Mouse (Mus musculus) natural killer cell, adult 2 months (primary cell): ENCODE data around the gene 1110002E22Rik.

Experiments used
- DNase-seq, 2 experiments: peaks; one replicate each; pipeline ENCODE4 v3.0.0; 2022; ENCODE audit warnings: low spot score in 2 of 2

The 1110002E22Rik gene

GRCm38 (mm10) chr3:138063731-138064329 lies 1.0 kb upstream of the 1110002E22Rik start:
- DNase-seq = no peak

DNA sequence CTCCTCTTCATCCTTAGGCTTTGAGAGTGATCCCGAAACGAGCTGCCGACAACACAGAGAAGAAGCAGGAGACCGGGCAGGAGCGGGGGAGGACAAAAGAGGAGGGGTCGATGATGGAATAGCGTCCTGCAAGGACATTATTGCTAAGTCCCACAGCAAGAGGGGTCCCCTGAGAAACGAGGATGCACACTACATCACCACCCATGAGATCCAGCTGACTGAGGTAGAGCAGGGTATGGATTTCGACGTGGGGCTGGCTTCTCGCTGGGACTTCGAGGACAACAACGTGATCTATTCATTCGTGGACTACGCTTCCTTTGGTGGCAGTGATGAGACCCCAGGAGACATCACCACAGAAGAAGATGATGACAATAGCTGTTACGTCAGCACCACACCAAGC lies 1.1 kb downstream of the 1110002E22Rik start:
- DNase-seq = no peak

DNA sequence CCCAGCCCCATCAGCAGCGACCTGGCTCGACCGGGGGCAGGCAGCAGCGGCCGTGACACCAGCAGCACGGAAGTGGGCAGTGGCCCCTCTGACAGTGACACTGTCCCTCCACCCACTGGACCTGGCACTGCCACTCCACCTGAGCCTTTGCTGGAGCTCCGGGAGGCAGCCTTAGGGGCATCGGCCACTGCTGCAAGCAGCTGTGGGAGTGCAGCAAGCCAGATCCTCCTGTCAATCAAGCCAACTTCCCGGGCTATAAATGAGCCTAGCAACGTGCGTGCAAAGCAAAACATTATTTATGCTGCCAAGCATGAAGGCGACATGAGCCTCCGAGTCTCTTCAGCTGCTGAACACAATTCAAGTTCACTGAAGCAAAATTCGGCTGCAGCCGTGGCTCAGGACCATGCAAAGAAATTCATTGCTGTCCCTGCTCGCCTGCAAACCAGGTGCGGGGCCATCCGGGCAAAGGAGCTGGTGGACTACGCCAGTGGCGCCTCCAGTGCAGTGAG lies 1.6 kb downstream of the 1110002E22Rik start:
- DNase-seq = no peak

DNA sequence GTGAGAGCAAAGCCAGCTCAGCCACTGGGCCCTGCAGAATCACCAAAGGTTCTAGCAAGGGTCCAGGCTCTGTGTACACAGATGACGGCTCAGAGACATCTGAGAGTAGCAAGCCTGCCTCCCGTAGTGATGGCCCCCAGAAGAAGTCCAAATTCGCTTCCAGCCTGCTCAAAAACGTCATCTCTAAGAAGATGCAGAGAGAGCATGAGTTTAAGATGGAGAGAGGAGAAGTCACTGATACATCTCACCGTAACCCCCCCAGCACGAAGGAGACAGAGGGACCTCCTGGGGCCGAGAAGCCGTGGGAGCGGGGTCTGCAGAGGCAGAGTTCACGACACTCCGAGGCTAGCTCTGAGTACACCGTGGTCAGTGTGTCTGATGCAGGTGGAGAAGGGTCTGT lies 2.4 kb downstream of the 1110002E22Rik start, which contains the start of gene Gm5105:
Gene Gm5105, minus strand, starts transcription at position 101 of the 400 bp plus-strand sequence.
- DNase-seq = no peak

- DNase-seq = no peak
Measured at GRCm38 (mm10) chr3:138068103-138068502, 3.3 kb downstream of the 1110002E22Rik start.

- DNase-seq = no peak
Measured at GRCm38 (mm10) chr3:138069756-138070511, 5.1 kb downstream of the 1110002E22Rik start.

DNA sequence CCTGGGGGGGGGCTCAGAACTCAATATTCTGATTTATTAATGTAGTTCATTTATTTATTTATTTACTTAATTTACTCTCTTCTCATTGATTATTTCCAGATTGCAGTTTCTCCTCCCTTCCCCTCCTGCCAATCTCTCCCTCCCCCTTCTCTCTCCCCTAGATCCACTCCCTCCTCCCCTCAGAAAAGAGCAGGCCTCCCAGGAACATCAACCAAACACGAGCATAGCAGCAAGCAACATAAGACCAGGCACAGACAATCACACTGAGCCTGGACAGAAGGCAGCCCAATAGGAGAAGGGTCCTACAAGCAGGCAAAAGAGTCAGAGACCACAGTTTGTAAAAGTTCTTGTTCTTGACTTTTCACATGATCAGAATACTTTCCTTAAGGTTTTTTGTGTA lies 6.2 kb downstream of the 1110002E22Rik start:
- DNase-seq = no peak

GRCm38 (mm10) chr3:138071476-138072073 lies 6.7 kb downstream of the 1110002E22Rik start:
- no peak for DNase-seq

GRCm38 (mm10) chr3:138074214-138074613 lies 9.4 kb downstream of the 1110002E22Rik start:
- no peak for DNase-seq

GRCm38 (mm10) chr3:138075209-138075608 lies 10.4 kb downstream of the 1110002E22Rik start:
- no peak for DNase-seq

DNA sequence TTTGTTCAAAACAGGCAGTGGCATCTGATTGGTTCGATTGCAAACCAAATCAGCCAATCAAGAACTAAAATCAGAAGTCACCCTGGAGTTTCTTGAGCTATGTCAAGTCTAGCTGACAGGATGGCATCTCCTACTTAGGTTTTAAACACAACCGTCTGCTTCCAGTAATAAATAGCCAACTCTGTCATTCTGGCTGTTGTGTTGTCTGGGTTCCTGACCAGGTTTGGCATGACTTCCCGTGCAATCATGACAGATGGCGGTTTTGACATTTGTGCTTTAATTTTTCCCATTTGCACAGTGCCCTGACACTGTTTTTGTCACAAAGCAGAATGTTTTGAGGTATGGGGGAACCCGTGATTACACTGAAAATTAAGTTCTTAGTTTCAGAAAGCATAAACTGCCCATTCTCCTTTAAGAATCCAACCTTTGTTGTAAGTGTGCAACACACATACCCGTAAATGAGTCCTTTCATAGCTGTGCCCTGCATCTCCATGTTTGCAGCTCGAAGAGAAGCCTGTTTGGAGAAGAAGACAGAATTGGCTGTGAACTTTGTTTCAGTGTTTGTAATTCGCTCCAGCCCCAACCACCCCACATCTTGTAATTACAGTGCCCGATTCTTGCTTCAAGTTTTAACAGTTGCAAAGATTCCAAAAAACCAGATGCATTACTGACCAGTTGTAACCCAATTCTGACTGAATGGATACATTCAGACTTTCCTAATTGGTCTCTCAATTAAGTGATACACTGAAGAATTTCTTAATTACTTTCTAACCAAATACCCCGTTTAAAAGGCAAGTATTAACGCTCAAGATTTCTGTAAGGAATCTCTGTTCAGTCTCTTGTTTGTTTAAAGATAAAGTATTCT lies 12.9 kb downstream of the 1110002E22Rik start:
- no peak for DNase-seq

DNA sequence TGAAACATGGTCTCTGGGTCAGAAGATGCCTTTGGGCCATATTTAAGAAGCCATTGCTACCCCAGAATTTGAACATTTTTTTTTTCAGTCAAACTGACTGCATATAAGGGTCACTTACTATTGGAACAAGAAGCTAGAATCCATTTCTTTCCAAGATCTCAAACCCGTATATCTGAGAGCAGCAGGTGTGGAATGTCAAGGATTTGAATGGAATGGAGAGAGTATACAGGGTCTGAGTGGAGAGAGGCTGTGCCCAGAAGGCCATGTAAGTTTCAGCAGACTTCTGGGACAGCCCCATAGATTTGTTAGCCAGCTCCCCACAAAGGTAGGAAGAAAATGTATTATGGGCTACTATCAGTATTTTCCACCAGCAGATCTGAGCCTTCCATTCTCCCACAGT lies 13.8 kb downstream of the 1110002E22Rik start:
- no peak for DNase-seq

GRCm38 (mm10) chr3:138083073-138083637 lies 18.3 kb downstream of the 1110002E22Rik start:
- no peak for DNase-seq

DNA sequence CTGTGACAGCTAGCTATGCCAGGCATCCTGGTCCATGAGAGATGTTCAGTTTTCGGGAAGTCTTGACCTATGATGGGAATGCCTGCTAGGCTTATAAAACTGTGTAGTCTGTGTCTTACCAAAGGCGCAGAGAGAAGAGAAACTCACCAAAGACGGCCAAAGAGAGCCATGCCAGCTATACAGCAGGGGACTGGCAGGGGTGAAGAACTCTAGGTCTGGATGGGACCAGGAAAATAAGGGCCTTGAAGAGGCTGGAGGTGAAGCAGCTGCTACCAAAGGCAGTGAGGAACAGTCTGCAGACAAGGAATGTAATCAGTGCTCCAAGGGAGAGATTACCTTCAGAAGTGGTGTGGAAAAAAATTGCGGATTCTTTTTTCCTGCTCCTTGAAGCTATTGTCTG lies 19.0 kb downstream of the 1110002E22Rik start:
- DNase-seq = no peak

DNA sequence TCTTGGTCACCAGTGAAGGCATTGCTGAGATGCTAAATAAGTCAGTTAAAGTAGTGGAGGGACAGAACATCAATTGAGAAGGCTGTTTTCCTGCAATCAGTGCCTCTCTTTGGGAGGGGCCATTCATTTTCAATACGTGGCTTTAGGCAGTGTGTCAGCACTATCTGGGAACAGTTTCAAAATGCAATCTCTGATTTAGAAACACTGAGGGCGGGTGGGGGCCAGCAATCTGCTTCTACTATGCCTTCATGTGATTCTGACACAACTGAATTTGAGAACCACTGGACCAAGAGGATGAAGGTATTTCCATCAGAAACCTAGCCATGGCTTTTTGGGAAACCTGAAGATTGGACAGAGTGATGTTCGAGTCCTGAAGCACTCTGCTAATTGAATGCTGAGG lies 30.4 kb downstream of the 1110002E22Rik start:
- no peak for DNase-seq

DNA sequence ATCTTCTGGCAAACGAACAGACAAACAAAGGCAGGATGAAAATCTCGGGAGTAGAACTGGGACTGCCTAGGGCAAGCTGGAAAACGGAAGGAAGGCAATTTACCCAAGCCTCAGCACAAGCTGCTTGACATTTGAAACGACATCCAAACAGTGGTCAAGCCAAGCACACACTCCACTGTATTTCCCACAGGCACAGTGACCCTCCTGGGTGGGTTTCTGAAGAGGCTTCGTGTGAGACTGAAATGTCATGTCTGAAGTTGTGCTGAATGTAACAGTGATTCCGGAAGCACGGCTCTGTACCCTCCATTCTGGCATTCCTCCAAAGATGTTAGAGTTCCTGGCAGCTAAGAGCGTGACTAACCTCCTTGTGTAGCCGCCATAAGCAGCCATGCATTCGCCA lies 30.9 kb downstream of the 1110002E22Rik start:
- no peak for DNase-seq

DNA sequence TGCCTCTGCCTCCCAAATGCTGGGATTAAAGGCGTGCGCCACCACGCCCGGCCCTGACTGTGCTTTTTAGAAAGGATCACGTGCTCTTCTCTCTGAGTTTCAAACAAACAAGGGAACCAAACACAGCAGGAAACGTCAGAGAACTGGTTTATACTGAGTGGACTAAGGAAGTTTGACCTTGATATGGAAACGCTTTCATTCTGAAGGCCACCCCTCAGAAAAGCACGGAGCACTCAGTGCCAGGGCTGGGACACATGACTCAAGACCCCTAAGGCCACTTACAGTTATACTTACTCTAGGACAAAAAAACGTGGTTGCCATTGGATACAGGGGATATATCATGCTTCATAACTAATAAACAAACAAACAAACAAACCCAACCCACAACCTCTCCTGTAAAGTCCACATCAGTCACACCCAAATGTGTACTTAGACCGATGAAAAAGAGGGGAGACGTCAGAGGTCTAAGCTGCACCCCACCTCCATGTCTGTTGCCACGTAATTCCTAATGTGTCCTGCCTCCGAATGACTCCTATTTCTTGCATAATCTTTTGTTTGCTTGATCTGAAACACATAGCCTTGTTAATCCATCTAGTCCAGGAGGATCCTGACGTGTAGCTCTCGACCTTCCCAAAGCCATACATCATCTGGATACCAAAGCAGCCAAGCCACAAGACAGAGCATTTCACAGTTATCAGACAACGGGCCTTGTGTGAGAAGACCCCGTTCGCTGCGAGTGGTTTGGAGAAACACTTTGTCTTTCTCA lies 31.6 kb downstream of the 1110002E22Rik start:
- DNase-seq = no peak

DNA sequence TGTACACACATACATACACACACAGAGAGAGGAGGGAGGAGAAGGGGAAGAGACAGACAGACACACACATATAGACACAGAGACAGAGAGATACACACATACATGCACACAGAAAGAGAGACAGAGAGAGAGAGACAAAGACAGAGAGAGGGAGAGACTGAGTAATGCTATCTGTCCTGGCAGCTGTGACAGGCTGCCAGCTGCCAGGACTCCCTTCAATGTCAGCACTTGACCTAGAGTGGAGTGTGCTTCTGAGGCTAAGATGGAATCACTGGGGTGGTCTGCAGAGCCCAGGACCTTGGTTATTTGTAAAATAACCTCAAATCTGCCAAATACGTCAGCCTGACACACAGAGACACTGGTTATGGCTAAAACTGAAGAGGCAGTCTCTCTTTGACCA lies 32.9 kb downstream of the 1110002E22Rik start:
- no peak for DNase-seq

- DNase-seq = no peak
Measured at GRCm38 (mm10) chr3:138101936-138102335, 37.1 kb downstream of the 1110002E22Rik start.

- no peak for DNase-seq
Measured at GRCm38 (mm10) chr3:138103690-138104089, 38.8 kb downstream of the 1110002E22Rik start.

DNA sequence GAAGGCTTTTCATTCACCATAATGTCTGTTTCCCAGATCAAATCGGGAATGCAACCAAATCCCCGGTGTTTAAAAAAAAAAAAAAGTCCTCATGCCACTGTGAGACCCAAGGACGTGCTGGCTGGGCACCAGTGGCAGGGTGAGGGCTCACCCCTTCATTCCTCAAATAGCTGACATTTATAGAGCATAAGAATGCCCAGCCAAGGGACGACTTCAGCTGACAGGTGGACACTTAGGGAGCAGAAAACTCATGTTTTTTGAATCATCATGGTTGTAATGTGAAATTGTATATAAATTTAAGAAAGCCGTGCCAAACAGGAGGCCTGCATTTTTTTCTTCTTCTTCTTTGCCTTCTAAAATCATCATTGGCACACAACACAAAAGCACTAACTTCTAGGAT lies 40.2 kb downstream of the 1110002E22Rik start:
- DNase-seq = no peak
